Mouse (Mus musculus) midbrain, postnatal 0 days (tissue): ENCODE measurements around the gene Gm17018. TPM values are rescaled to one million over a fixed set of nuclear protein-coding genes. Genes with fewer than 3 reads are reported as not detected.

Experiments
- ATAC-seq: fragments of 200-750 bp; cut with Nextera tagmentation; 2 replicates; pipeline ENCODE4 v1.8.0; 2017; ENCODE audit warnings: moderate number of reproducible peaks, mild to moderate bottlenecking, moderate TSS enrichment, moderate library complexity; ENCODE audit not compliant: low FRiP score
- DNase-seq: peaks from one replicate; pipeline ENCODE4 v3.0.0-alpha.2; 2015; ENCODE audit warnings: low spot score
- H3K27ac ChIP-seq: fragments of 300-500 bp; sonication (generic); 2 replicates; pipeline ENCODE4 v1.5.1; 2014; ENCODE audit warnings: low read depth, mild to moderate bottlenecking, low read length, mixed read lengths
- H3K27me3 ChIP-seq: fragments of 300-500 bp; sonication (generic); 2 replicates; pipeline ENCODE4 v1.6.1; 2014; ENCODE audit warnings: low read length, control low read depth, mixed read lengths; ENCODE audit not compliant: insufficient read depth
- H3K36me3 ChIP-seq: fragments of 300-500 bp; sonication (generic); 2 replicates; pipeline ENCODE4 v1.6.1; 2014; ENCODE audit warnings: low read length, control low read depth, mixed read lengths; ENCODE audit not compliant: insufficient read depth
- H3K4me1 ChIP-seq: fragments of 300-500 bp; sonication (generic); 2 replicates; pipeline ENCODE4 v1.6.1; 2014; ENCODE audit warnings: mild to moderate bottlenecking, control low read depth, antibody characterized with exemption, low read length, mixed read lengths; ENCODE audit not compliant: insufficient read depth
- H3K4me2 ChIP-seq: fragments of 300-500 bp; sonication (generic); 2 replicates; pipeline ENCODE4 v1.6.1; 2014; ENCODE audit warnings: low read depth, mild to moderate bottlenecking, low read length, mixed read lengths; ENCODE audit not compliant: poor library complexity, severe bottlenecking
- H3K4me3 ChIP-seq: fragments of 300-500 bp; sonication (generic); 2 replicates; pipeline ENCODE4 v1.5.1; 2014; ENCODE audit warnings: low read depth, mild to moderate bottlenecking, low read length, moderate library complexity
- H3K9ac ChIP-seq: fragments of 300-500 bp; sonication (generic); replicated peaks from 2 replicates; pipeline ENCODE4 v1.6.1; 2014; ENCODE audit warnings: mild to moderate bottlenecking, low read length, moderate library complexity, mixed read lengths; ENCODE audit not compliant: poor library complexity, severe bottlenecking
- H3K9me3 ChIP-seq: fragments of 300-500 bp; sonication (generic); 2 replicates; pipeline ENCODE4 v1.6.1; 2016; ENCODE audit warnings: low read length, control low read depth
- CTCF ChIP-seq: IDR thresholded peaks from 2 replicates; pipeline ENCODE4 v1.5.1; 2016; ENCODE audit warnings: antibody characterized with exemption, mild to moderate bottlenecking
- whole genome bisulfite sequencing: fragments of 180-500 bp; shearing (Covaris S2); extraction: QIAGEN DNeasy Blood & Tissue Kit; methylation state at CpG from one replicate; pipeline ENCODE4 v1.1.7; 2014; 5-methylcytosine and 5-hydroxymethylcytosine counted together
- polyA plus RNA-seq: library from polyadenylated mRNA; unstranded; fragments of >200 nt; fragmentation: Nextera tagmentation; extraction: Ambion mirVana; gene quantifications from 2 replicates; pipeline ENCODE4 v1.2.1, GENCODE M21; 2015
- total RNA-seq: library from RNA; depleted of rRNA; stranded (reverse); fragments of >200 nt; gene quantifications from 2 replicates; pipeline ENCODE4 v1.2.3, GENCODE M21; 2014

The Gm17018 gene
- total and polyA plus RNA-seq, 2 experiments from 2014 or later: 15.7 to 84.4 TPM

DNA sequence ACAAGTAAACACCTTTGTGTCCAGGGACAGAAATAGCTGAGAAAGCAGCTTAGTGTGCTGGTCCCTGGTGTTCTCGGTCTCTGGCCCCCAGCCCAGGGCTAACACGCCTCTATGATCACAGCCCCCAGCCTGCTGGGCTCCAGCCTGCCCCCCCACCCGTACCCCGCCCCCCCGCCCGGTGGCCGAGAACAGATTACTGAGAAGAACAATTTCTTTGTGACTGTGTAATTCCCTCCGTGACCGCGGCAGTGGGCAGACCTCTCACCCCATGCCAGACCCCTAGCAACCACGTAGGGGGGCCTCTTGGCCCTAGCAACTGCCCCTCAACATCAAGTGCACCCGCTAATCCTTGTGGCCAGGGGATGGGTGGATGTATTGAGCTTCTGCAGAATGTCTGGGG, 19.8 kb downstream of the Gm17018 start:
- no peaks in the 10 kb centered on the region for H3K9me3 ChIP-seq
- no peak for ATAC-seq
- 13% methylated on average over 12 of the region's 12 CpGs for WGBS
- peaks cover 26% of the 10 kb centered on the region for H3K36me3 ChIP-seq
- H3K27me3 ChIP-seq: no peaks in the 10 kb centered on the region
- no peak for TF ChIP-seq CTCF
- no peak overlapping the region for H3K4me3 ChIP-seq
- no peak overlapping the region for H3K9ac ChIP-seq
- H3K4me2 ChIP-seq: no peak overlapping the region
- no peak overlapping the region for H3K27ac ChIP-seq
- DNase-seq: no peak
- H3K4me1 ChIP-seq: no peaks in the 10 kb centered on the region

DNA sequence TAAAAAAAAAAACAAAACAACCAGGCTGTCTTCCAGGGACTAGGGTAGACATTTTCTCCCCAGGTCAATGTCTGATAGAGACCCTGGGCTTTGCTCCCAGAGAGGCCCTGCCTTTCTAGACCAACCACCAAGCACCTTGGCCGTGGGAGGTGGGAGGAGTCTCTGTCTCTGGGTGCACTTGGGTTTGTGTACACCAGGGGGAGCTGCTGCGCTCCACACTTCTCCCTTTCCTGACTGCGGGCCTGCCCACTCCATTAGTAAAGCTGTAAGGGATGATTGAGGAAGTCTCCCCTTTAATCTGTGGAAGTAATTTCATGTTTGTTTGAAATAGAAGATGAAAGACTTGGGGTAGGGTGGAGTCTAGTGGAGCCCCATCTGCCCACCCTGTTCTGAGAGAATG, 20.8 kb downstream of the Gm17018 start:
- ATAC-seq (no peak), DNase-seq (peak; percentile 52)
- Histone ChIP-seq H3K27me3 (no peaks in the 10 kb centered on the region), H3K4me3 (no peak overlapping the region), H3K4me1 (no peaks in the 10 kb centered on the region), H3K27ac (no peak overlapping the region), H3K4me2 (no peak overlapping the region), H3K9ac (no peak overlapping the region), H3K36me3 (peaks cover 25% of the 10 kb centered on the region), H3K9me3 (no peaks in the 10 kb centered on the region)
- 59% methylated on average over 3 of the region's 3 CpGs for WGBS
- TF ChIP-seq CTCF: peak; percentile 76

DNA sequence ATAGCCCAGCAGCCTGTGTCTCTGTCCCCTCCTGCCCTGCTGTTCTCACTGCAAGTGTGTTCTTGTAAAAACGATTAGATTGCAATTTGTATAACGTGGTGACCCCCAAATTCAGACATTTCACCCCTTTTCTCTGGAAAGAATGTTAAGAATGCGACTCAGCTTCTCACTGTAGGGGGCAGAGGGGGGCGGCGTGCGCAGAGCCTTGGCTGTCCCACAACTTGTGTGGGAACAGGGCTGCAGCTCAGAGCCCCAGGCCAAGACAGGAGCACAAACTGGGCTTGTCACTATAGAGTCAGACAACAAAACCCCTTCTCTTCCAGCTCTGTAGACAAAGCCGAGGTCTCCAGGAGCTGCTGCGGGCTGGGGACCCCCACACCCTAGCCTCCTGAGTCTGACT, 21.7 kb downstream of the Gm17018 start:
- H3K4me1 ChIP-seq: no peaks in the 10 kb centered on the region
- H3K9ac ChIP-seq: no peak overlapping the region
- no peak overlapping the region for H3K27ac ChIP-seq
- H3K9me3 ChIP-seq: no peaks in the 10 kb centered on the region
- WGBS: 14% methylated on average over 8 of the region's 8 CpGs
- DNase-seq (no peak), ATAC-seq (no peak)
- TF ChIP-seq CTCF: no peak
- H3K4me3 ChIP-seq: no peak overlapping the region
- H3K4me2 ChIP-seq: no peak overlapping the region
- H3K27me3 ChIP-seq: no peaks in the 10 kb centered on the region
- H3K36me3 ChIP-seq: peaks cover 18% of the 10 kb centered on the region

DNA sequence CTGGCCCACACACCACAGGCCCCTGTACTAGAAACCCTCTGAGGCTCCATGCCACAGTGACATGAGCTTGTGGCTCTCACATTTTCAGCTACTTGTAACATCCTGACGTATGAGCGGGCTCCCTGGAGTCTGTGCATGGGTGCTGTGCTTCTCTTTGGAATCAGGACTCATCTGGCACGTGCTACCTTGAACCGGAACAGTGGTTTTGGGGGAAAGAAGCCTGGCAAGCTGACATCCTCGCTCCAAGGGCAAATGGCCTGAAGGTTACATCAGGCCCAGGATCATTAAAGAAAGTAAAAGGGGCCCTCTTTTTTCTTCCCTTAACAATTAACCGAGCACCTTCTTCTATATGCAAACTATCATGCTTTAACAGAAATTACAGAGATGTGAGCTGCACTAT, 22.7 kb downstream of the Gm17018 start:
- 91% methylated on average over 6 of the region's 6 CpGs for WGBS
- no peak for ATAC-seq

DNA sequence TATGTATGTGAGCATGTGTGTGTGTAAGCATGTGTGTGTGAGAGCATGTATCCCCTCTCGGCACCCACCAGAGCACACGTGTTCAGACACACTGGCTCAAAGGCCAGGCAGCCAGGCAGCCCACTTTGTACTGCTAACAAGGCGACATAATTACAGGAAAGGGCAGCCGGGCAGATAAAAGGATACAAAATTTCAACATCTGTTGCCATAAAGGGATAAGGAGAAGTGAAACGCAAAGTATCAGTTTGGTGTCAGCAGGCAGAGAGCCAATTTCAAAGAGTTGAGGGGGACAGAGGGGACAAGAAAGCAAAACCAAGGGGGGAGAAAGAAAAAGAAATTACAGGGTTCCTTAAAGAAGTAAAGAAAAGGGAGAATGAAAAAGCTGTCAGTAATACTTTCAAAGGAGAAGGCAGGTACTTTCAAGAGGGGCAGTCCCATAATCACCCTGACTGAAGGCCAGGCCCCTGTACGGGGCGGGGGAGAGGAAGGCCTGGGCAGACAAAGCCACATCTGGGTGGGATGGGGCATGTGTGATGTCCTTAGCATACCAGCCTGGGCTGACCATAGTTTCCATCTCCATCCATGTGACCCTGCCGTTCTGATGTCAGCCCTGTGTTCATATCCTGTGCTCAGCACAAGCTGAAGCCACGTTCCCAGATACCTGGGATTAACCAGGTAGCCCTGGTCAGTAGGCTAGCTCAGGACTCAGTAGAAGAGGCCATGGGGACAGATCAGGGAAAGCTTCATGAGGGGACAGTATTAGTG, 24.6 kb downstream of the Gm17018 start:
- no peak overlapping the region for H3K27ac ChIP-seq
- H3K9me3 ChIP-seq: no peaks in the 10 kb centered on the region
- WGBS: 57% methylated on average over 9 of the region's 9 CpGs
- no peak overlapping the region for H3K4me2 ChIP-seq
- no peaks in the 10 kb centered on the region for H3K4me1 ChIP-seq
- H3K9ac ChIP-seq: no peak overlapping the region
- no peak for TF ChIP-seq CTCF
- H3K4me3 ChIP-seq: no peak overlapping the region
- no peak for ATAC-seq
- peaks cover 14% of the 10 kb centered on the region for H3K36me3 ChIP-seq
- no peak for DNase-seq
- H3K27me3 ChIP-seq: no peaks in the 10 kb centered on the region

More for the DNA sequence above, 22.7 kb downstream of the Gm17018 start:
- TF ChIP-seq CTCF: no peak
- H3K4me3 ChIP-seq: no peak overlapping the region
- H3K9me3 ChIP-seq: no peaks in the 10 kb centered on the region
- H3K27me3 ChIP-seq: no peaks in the 10 kb centered on the region
- peaks cover 14% of the 10 kb centered on the region for H3K36me3 ChIP-seq
- H3K4me2 ChIP-seq: no peak overlapping the region
- H3K9ac ChIP-seq: no peak overlapping the region
- H3K4me1 ChIP-seq: no peaks in the 10 kb centered on the region
- DNase-seq: no peak
- no peak overlapping the region for H3K27ac ChIP-seq

DNA sequence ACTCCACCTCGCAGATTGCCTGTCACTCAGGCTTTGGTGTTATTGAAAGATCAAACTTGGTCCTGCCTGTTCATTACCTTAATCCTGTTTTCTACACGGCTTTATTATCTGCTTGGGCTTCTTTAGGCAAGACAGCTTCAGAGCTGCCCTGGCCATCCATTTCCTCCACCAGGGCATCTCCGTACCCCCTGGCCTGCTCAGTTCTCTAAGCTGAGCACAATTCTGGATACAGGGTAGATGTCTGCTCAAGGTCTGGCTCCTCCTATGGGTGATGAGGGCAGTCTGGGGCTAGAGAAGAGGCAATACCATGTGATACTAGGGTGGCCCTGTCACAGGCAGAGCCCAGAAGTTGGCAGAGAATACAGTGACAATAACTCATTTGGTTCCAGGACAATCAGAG, 26.4 kb downstream of the Gm17018 start:
- no peak overlapping the region for H3K27ac ChIP-seq
- H3K9ac ChIP-seq: no peak overlapping the region
- no peak overlapping the region for H3K4me3 ChIP-seq
- DNase-seq: no peak
- no peaks in the 10 kb centered on the region for H3K4me1 ChIP-seq
- no peak for ATAC-seq
- H3K36me3 ChIP-seq: peaks cover 14% of the 10 kb centered on the region
- H3K27me3 ChIP-seq: no peaks in the 10 kb centered on the region
- TF ChIP-seq CTCF: no peak
- H3K4me2 ChIP-seq: no peak overlapping the region
- H3K9me3 ChIP-seq: no peaks in the 10 kb centered on the region
- WGBS: 26% methylated on average over 3 of the region's 3 CpGs
